Mouse (Mus musculus): ENCODE measurements around the gene Aspscr1. TPM values are rescaled to one million over a fixed set of nuclear protein-coding genes. Genes with fewer than 3 reads are reported as not detected.

Aspscr1 gene
- total RNA-seq, 2 experiments from 2014 or later: 31.2 to 32.4 TPM

DNA sequence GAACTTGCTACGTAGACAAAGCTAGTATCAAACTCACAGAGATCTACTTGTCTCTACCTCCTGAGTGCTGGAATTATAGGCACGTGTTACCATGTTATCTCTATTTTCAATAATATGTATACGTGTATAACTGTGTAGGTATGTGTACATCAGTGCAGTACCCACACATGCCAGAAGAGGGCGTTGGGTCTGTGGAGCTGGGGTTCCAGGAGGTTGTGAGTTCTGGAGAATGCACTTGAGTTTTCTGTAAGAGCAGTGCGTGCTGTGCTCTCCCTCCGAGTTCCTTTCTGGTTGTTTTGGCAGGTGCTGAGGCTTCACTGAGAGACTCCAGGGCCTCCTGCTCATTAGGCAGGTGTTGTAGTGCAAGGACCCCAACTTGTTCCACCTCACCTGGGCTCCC lies 23.8 kb downstream of the Aspscr1 start:
- no peak for DNase-seq
- TF ChIP-seq CTCF (IDR thresholded peaks at IDR 0.05): peak; percentile 34
- intact Hi-C loops (cut with DNase I): no loop called here
- Histone ChIP-seq H3K4me3 (no peak overlapping the region), H3K27ac (0 out of 2 replicates have a peak overlapping the region, but pooled peaks have one; percentile 2)

- peak overlapping the region; percentile 85 for H3K27ac ChIP-seq
These were observed 25.0 kb downstream of the Aspscr1 start for GRCm38 (mm10) chr11:120697741-120698140.

GRCm38 (mm10) chr11:120703696-120704454 lies 31.1 kb downstream of the Aspscr1 start:
- intact Hi-C loops (cut with DNase I): no loop called here
- no peak overlapping the region for H3K27ac ChIP-seq
- no peak for TF ChIP-seq CTCF (IDR thresholded peaks at IDR 0.05)
- DNase-seq: no peak
- no peak overlapping the region for H3K4me3 ChIP-seq

More at GRCm38 (mm10) chr11:120697741-120698140, 25.0 kb downstream of the Aspscr1 start:
- TF ChIP-seq CTCF (IDR thresholded peaks at IDR 0.05): peak; percentile 24; the same call in 1 of the 2 replicates
- peak; percentile 84 for DNase-seq
- H3K4me3 ChIP-seq: no peak overlapping the region
- intact Hi-C loops (cut with DNase I): no loop called here

- intact Hi-C loops (cut with DNase I): no loop called here
- TF ChIP-seq CTCF (IDR thresholded peaks at IDR 0.05): no peak
- no peak for DNase-seq
- H3K4me3 ChIP-seq: no peak overlapping the region
- no peak overlapping the region for H3K27ac ChIP-seq
These were observed 31.9 kb downstream of the Aspscr1 start for GRCm38 (mm10) chr11:120704486-120705325.

- TF ChIP-seq CTCF (IDR thresholded peaks at IDR 0.05): no peak
- H3K4me3 ChIP-seq: no peak overlapping the region
- no peak overlapping the region for H3K27ac ChIP-seq
- no peak for DNase-seq
- intact Hi-C loops (cut with DNase I): no loop called here
These were observed 33.3 kb downstream of the Aspscr1 start for GRCm38 (mm10) chr11:120706120-120706519.

GRCm38 (mm10) chr11:120707225-120707624 lies 34.5 kb downstream of the Aspscr1 start:
- Histone ChIP-seq H3K4me3 (no peak overlapping the region), H3K27ac (no peak overlapping the region)
- no peak for TF ChIP-seq CTCF (IDR thresholded peaks at IDR 0.05)
- no peak for DNase-seq
- intact Hi-C loops (cut with DNase I): no loop called here

DNA sequence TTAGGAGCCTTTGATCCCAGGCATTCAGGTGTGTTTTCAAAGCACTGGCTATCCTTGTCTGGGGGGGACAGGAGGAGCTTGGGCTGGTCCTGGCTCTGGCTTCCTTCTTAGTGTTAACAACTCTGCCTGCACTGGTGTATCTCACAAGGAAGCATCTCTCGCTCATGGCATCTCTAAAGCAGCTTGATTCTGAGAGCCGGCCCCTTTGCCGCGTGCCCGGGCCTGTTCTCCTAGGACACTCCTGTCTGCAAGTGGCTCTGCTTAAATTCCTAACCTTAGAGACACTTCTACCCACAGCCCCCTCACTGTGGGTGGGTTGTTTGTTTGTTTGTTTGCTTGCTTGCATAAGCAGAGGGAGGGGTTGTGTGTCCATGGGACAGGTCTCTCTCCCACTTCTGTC lies 35.2 kb downstream of the Aspscr1 start:
- TF ChIP-seq CTCF (IDR thresholded peaks at IDR 0.05): no peak
- intact Hi-C loops (cut with DNase I): no loop called here
- Histone ChIP-seq H3K4me3 (no peak overlapping the region), H3K27ac (no peak overlapping the region)
- DNase-seq: no peak

DNA sequence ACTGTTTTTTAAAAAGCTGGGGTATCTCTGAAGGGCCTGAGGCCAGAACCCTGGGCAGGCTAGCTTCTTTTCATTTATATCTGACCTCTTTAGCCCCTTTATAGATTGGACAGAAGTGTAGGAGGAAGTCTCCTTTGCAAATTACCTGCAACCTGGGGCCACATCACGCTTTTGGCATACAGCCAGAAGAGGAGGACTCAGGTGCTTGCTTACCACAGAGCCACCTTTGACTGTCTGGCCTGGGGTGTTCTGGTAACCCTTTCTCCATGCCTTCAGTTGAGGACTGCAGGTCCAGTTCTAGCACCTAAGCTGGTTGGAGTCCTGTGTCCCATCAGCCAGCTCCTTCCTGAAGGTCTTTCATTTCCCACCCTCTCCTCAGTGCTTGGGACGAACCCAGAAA lies 36.8 kb downstream of the Aspscr1 start:
- Histone ChIP-seq H3K27ac (no peak overlapping the region), H3K4me3 (no peak overlapping the region)
- DNase-seq: no peak
- intact Hi-C loops (cut with DNase I): no loop called here
- TF ChIP-seq CTCF (IDR thresholded peaks at IDR 0.05): no peak

DNA sequence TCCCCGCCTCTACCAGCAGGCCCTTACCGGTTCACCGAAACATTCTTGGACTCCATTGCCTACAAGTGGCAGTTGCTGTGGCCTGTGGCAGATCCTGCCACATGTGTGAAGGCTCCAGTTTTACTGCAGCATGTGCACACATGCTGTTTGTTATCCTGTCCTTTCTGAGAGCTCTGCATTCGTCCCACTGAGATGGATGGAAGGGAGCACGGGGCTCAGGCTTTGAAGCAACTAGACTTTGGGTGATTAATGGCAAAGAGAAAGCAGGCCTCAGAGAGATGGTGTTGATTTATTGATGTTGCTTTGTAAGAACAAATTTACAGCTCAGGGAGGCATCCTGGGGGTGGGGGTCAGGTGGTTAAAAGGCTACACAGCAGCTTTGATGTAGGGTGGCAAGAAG lies 37.9 kb downstream of the Aspscr1 start:
- no peak for TF ChIP-seq CTCF (IDR thresholded peaks at IDR 0.05)
- intact Hi-C loops (cut with DNase I): loop anchor here (5.0 kb wide), 1 partner anchor 218 kb away; the partner anchor contains the start of gene Slc25a10
- H3K4me3 ChIP-seq: no peak overlapping the region
- no peak overlapping the region for H3K27ac ChIP-seq
- no peak for DNase-seq

- no peak overlapping the region for H3K27ac ChIP-seq
- TF ChIP-seq CTCF (IDR thresholded peaks at IDR 0.05): no peak
- no peak for DNase-seq
- intact Hi-C loops (cut with DNase I): loop anchor here (1.0 to 5.0 kb wide), 3 partner anchors 53 to 220 kb away; partner anchors contain the start of genes Sirt7 and Slc25a10
- no peak overlapping the region for H3K4me3 ChIP-seq
These were observed 39.3 kb downstream of the Aspscr1 start for GRCm38 (mm10) chr11:120711980-120712604.

DNA sequence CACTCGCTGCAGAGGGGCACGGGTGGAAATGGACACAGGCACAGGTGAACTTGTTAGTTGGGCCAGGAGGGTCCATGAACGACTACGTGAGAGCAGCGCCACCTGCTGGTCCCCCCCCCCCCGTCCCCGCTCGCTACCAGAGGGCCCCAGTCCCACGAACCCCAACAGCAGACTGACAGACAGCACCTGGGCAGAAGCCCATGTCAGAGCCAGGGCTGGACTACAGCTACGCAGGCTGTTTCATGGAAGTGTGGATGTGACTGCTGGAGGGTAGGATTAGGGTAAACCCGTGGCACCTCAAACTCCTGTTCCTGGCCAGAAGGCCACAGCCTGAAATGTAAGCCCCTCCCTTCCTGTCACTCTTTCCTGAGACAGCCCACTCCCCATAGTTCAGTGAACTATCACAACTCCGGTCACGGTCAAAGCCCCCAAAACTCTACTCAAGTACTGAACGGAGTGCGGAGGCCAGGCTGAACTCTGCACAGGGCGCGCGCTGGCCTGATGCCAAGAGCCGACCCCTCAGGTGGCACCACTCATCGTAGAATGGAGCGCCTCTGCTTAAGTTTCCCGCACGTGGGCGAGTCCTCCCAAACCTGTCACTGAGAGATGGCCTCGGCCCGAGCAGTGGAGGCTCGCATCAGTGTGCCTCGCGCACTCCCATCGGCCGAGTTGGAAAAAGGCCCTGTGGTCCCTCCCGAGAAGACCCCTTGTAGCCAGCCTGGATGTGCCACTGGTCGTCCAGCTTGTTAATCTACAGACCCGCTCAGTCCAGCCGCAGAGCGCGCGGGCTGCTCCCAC lies 40.2 kb downstream of the Aspscr1 start:
- H3K4me3 ChIP-seq: peak overlapping the region; percentile 96
- TF ChIP-seq CTCF (IDR thresholded peaks at IDR 0.05): peak; percentile 80
- H3K27ac ChIP-seq: peak overlapping the region; percentile 93
- peak; percentile 78 for DNase-seq
- intact Hi-C loops (cut with DNase I): loop anchor here (1.0 to 5.0 kb wide), 3 partner anchors 54 to 221 kb away; partner anchors contain the start of genes Sirt7 and Slc25a10

All from gastrocnemius, adult 2 months (tissue).